Mouse (Mus musculus) lung, postnatal 36 days (tissue): Measurements from ENCODE around the gene Trip13.

Experiments used
- DNase-seq: peaks from one replicate; pipeline ENCODE4 v3.0.0; 2022; ENCODE audit warnings: mixed read lengths

The Trip13 gene

GRCm38 (mm10) chr13:73937321-73938176 is at the start of gene Trip13, which contains the start of gene Brd9:
Trip13 (minus strand) TSS chr13:73937784.
Brd9 (plus strand) TSS chr13:73937811.
- peak; percentile 91 for DNase-seq

DNA sequence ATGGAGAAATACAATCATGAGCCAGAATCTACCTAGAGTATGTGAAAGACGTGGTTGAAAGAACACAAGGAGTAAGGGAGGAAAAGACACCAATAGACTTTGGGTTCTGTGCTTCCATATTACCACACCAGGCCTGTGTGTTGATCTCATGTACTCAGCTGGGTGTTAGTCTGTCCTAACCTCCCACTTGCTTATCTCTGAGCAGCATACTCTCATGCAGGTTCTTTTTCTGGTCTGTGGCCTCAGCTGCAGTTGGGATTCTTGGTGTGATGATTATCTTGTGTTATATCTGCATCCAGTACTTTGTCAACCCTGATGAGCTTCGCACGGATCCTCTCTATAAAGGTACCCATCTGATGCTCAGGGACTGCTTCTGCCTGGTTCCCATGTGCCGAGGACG is 39.4 kb upstream of the Trip13 start:
- DNase-seq: no peak

- DNase-seq: peak; percentile 28
Measured at GRCm38 (mm10) chr13:73974523-73974922, 36.9 kb upstream of the Trip13 start.

DNA sequence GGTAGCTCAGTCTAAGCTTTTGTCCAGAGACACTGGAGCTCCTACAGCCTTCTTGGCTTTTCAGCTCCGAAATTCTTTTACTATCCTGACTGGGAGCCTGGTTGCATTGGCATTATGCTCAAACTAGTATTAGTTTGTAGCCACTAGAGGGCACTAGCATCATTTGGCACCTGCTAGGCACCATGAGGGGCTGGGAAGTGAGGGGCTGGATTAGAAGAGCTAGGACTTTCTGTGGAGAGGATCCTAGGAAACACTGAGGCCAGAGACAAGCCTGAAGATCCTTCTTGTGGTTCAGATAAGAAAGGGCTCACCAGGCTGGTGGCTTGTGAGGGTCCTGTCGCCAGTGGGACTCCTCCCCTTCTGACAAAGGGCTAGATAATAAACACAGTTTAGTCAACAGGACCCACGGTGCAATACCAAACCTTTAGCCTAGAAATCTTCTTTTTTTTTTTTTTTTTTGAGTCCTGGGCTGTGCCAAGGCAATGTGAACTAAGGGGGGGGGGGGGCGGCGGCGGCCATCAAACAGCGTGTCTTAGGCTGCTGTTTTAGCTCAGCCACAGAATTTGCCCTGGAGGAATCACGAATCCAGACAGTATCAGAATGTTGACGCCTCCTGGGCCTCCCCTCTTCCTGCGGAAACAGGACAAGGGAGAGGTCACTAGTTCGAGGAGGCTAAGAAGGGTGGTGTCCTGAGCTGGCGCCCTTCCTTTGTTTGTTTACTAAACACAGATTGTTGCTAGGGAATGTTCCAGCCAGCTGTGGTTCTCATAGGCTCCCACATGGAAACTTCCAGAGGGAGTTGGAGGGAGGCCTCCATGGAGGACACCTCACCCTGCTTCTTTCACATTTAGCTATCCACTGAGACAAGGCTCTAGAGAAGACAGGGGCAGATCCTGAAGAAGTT is 33.2 kb upstream of the Trip13 start:
- DNase-seq: peak; percentile 94

DNA sequence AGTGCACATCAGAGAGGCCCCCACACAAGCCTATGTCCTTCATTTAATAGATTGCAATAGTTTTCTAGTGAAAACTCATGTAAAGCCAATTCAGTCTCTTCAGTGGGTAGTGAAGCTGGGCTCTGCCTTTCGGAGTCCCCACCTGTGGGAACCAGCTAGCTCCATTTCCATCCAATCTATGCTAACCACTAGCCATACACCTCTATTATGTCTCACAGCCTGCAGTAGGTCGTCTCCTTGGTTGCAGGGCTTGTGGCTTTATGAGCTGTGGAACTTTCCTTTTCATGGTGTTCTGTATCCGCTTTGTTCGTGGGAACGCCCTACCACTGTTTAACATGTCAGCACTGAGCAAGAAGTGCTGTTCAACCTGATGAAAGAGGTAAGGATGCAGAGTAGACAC is 26.0 kb upstream of the Trip13 start, which contains the start of gene Zdhhc11:
Gene Zdhhc11, plus strand, starts transcription at position 301 of the 400 bp plus-strand sequence.
- DNase-seq: no peak

DNA sequence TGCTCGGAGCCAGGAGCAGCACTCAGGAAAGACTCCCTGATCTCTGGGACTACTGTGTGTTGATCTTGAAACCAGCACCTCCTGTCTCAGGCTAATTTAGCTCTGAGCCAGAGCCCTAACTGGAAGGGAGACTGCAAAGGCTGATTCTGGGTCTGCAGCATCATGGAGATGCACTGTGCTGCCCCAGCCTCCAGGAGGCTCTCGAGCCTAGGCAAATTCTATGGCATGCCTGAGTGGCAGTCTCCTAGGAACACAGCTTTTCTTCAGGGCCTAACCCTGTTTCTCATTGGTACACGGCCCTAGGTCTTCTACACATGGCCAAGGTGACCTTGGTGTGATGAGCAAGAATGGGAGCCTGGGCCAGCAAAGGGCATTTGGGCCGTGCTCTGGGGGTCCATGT is 23.6 kb upstream of the Trip13 start:
- no peak for DNase-seq

DNA sequence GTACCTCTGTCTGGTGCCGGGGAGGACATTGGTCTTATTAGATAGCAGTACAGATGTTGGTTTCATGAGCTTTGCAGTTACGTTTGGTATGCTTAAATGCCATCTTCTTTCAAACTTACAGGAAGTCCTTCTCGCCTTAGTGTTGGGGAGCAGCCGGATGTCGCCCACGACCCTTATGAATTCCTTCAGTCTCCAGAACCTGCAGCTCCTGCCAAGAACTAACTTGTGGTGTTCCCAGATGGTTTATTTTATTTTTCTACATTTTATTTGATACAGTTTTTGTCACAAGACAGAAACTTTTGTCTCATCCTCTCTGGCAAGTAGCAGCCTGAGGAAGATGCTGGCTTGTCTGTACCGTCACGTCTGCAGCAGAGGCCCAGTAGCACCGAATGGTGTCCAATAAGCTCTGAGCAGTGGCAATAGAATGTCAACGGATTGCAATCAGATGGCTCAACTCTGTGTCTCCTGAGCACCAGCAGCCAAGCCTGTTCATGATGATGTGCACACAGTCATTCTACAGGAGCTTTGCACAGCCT is 22.6 kb upstream of the Trip13 start:
- no peak for DNase-seq

DNA sequence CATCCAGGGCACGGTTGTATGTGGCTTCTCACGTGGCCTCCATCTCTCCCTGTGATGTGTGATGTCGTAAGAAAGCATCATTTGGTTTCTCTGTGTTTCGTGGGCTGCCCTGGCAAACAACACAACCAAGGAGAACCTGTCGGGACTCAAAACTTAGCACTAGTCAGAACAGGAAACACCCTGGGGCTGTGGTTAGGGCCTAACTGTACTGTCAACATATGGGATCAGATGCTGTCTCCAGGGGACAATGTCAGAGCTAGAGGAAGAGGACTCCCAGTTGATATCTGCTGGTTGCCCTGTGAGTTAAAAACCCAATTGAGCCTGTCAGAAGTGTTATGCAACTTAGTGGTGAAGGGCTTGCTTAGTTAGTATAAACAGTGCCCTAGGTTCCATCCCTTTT is 17.9 kb upstream of the Trip13 start:
- DNase-seq: no peak

DNA sequence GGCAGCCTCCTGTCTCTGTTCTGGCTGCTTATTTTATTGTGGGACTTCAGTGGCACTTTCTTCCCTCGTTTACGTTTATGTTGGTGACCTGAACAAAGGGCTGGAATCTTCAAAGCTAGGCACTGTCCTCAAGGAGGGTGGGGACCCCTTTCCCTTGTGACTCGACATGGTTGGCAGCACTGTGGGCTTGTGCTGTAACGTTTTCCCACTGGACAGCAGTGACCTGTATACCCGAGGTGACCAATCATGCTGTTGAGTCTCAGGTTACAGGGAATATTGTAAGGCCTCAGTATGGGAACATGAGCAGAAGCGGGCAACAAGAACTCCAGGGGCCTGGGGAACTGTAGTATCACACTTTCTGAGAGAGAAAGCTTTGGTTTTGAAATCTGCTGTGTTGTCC is 17.1 kb upstream of the Trip13 start:
- no peak for DNase-seq

DNA sequence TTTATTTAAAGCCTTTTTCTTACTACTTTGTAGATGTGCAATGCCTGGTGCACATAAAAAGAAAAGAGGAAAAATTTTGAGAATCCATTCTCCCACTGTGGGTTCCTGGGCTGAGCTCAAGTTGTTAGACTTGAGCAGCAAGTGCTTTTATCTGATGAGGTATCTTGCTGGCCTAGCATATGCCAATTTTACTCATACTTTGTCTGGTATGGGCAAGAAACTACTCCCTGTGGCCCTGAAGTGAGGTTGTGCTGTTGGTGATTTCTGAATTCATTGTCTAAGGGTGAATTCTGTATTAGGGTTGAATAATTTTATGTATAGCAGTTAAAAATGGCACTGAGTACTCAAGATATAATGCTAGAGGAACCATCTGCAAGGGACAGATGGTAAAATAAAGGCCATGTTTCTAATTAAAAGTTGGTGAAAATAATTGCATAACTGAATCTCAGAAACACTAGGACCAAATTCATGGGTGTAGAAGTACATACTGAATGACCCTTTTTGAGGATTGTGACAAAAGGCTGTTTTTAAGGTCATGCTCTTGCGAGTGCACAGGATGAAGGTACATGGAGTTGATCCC is 16.1 kb upstream of the Trip13 start:
- no peak for DNase-seq

DNA sequence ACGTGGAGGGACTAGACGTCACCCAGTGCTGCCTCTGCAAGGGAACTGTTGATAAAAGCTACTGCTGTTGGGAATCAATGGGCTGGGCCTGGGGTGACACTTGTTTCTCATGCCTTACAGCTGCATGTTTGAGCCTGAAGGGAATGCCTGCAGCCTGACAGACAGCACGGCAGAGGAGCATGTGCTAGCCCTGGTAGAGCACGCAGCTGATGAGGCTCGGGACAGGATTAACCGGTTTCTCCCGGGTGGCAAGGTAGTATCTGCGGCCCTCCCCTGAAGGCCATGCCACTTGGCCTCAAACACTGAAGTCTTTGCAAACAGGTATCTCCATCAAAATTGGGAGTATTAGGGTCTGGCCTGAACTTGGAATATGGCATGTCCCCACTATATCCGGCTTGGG is 7.0 kb upstream of the Trip13 start:
- no peak for DNase-seq

DNA sequence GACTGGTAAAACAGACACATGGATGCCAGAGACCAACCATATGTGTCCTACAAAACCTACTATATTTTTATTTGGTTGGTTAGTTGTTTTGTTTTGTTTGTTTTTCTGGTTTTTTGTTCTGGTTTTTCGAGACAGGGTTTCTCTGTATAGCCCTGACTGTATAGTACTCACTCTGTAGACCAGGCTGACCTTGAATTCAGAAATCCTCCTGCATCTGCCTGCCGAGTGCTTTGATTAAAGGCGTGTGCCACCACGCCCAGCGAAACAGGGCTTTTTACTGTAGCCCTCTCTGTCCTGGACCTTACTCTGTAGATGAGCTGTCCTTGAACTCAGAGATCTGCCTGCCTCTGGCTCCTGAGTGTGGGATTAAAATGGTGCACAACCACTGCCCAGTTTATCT is 1.5 kb upstream of the Trip13 start:
- no peak for DNase-seq

DNA sequence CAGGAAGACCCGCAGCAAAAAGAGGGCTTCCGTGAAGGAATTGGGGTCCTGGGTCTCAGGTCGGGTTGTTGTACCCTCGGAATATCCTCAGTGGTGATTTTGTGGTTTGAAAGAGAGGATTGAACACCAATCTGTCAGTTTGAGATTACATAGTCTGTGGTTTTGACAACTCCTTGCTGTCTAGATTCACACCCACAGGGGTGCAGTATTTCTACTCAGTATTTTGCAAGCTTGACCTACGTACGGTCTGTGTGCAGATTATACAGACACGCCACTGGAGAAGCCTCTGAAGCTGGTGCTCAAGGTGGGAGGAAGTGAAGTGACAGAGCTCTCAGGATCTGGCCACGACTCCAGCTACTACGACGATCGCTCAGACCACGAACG is 585 bp upstream of the Trip13 start:
- peak; percentile 7 for DNase-seq

DNA sequence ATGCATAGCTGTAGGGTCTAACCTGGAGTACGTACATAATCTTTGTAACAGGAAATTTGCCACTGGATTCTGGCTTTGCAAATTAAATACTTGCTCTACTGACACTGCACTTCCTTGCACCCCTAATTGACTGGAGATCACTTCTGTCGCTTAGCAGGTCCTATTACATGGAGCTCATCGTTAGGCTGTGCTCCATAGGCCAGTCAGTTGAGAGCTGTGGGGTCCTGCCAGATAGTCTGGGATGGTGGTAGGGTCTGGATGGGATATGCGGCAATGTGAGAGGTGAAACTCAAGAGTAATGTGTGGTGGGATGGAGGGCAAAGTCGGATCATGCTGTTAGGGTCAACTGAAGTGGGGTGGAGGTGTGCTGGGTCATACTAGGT is 655 bp downstream of the Trip13 start:
- no peak for DNase-seq

- DNase-seq: no peak
Measured at GRCm38 (mm10) chr13:73932201-73932600, 5.4 kb downstream of the Trip13 start.

- DNase-seq: no peak
Measured at GRCm38 (mm10) chr13:73913066-73913465, 24.5 kb downstream of the Trip13 start.

DNA sequence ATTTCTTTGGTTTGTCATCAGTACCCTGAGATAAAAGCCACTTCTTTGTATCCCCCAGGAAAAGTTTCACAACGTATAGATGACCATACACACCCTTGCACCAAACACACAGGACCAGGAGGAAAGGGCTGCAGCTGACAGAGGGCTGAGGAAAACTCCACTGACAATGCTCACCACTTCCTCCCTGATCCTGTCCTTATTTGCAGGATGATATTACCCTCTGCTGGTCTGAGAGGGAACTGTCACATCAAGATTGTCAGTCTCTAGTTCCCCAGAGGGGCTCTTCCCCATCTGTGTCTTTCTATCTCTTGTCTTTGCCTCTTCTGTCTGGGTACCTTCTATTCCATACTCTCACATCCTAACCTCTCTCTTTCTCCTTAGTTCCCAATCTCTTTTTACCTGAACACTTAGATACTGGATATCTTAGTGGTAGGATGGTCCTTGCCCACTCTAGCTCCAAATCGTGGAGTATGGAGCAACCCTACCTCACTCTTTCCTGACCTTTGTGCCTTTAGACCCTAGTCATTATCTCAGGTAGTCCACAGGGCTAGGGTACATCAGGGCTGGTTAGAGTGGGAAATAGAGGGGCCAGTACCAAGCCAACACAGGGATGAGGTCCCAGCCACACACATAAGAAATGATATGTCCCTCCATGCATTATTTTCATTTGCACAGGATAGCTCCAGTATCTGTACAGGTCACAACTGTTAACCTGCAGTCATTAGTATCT is 29.7 kb downstream of the Trip13 start:
- DNase-seq: peak; percentile 63

DNA sequence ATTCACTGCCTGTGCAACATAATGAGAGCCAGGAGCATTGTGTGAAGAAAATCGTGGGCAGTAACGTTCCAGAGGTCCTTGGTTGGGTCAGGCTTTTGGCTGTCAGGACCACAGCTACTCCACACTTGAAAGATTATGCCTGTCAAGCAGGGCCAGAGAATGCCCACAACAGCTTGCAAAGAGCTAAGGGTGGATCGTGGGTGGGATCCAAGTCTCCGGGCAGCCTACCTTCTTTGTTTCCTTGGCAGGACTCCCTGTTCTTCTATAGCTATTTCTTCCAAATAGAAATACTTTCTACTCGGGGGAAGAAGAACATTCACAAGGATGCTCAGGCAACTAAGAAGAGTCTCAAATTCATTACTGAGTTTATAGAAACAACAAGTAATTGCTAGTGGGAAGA is 30.4 kb downstream of the Trip13 start:
- DNase-seq: no peak

- peak; percentile 19 for DNase-seq
Measured at GRCm38 (mm10) chr13:73897561-73897960, 40.0 kb downstream of the Trip13 start.

GRCm38 (mm10) chr13:73892493-73893178 is 44.9 kb downstream of the Trip13 start:
- DNase-seq: peak; percentile 36

- peak; percentile 71 for DNase-seq
Measured at GRCm38 (mm10) chr13:73887415-73887874, 50.1 kb downstream of the Trip13 start.

GRCm38 (mm10) chr13:73886601-73887000 is 51.0 kb downstream of the Trip13 start:
- no peak for DNase-seq
